Mouse (Mus musculus) testis, postnatal 10 days (tissue): ENCODE measurements at regions not wholly inside any gene's neighbourhood (a gene's known extent, or its start where the extent isn't known, plus 50 kb on each side); places are given as distances from the start of the nearest gene placed in this dataset.

Source experiments
- DNase-seq: peaks from one replicate; pipeline ENCODE4 v3.0.0; 2021; ENCODE audit warnings: low spot score

- no peak for DNase-seq
These were observed 85.3 kb downstream of the Tfap2a start for GRCm38 (mm10) chr13:40652916-40653315.

- DNase-seq = peak; percentile 60
These were observed 87.1 kb downstream of the Tfap2a start for GRCm38 (mm10) chr13:40651056-40651455.

DNA sequence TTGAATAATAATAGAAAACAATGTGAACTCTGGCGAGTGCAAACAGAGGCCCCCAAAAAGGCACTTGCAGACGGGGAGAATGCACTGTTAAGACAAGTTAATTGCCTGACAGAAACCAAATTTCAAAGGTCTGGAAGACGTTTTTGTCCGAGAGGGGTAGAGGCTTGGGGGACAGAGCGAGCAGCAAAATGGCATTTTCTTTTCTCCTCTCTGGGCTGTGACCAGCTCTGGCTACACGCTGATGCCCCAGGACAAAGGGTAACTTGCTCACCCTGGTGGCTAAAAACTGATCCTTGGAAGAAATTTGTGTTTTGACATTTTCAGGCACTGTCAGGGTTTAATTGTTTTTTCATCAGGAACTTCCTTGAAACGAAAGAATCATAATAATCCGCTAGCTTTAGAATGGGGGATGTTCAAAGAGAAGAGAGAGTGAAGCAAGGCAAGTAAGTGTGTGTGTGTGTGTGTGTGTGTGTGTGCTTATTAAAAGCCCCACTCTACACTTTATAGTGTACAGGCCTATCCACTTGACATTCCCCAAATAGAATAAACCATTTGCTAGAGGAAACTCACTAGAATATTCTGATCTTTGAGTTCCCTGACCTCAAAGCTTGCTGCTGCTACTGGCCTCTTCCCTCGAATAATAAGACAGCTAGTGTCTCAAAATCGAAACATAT lies 88.0 kb downstream of the Tfap2a start:
- DNase-seq = no peak

DNA sequence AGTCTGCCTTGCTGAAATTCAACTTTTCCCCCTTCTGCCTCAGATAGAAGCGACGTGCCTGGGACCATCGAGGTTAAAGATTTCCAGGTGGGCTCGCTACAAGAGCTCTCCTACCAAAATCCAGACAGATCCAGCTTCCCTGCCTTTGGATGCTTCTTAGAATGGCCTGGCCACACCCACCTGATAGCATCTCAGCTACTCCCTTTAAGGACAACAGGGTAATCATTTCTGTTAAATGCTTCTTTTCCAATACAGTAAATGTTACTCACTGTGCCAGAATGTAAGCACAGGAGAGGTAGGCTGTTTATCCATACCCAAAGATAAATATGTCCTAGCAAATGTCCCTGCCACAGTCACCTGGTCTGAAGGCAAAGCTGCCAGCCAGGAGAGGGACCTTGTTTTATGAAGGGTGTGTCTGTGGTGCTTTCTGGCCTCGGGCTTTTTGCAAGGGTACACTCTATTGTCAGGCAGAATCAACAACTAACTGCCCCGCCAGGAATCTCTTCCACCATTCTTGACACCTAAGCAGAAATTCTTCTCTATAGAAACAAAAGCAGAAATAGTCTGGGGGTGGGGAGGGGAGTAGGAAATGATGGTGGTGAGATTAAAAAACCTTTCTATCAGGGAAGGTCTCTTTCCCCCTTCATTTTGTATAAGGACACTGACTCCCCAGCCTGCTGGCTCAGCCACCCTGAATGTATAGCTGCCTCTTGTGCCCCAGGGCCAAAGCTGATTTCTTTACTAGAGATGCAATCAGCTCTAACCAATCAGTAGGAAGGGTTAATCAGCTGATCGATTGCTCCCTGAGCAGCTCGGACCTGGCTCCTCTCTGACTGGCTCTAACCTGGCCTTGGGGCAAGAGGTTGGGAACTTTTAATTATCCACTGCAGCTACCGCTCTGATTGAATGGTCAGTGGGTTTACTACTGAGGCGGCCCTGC lies 88.8 kb downstream of the Tfap2a start:
- no peak for DNase-seq

DNA sequence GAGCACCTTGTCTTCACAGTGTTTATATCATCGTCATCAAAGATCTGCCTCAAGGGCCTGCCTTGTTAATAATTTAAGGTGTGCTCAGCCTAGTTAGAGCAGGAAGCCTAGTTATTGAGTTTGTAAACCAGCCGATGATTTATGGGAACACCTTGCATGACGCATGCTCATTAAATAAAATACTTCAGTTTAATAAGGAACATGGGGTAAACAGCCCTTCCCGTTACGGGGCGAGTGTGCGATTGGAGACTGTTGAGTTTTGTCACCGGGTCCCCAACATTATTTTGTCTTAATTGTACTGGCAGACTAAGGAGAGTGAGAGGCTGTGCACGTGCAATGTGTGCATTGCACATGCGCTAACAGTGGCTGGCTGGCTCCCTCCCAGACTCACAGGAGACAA lies 92.0 kb downstream of the Tfap2a start:
- DNase-seq = no peak

- DNase-seq = no peak
These were observed 92.5 kb downstream of the Tfap2a start for GRCm38 (mm10) chr13:40645646-40646045.

DNA sequence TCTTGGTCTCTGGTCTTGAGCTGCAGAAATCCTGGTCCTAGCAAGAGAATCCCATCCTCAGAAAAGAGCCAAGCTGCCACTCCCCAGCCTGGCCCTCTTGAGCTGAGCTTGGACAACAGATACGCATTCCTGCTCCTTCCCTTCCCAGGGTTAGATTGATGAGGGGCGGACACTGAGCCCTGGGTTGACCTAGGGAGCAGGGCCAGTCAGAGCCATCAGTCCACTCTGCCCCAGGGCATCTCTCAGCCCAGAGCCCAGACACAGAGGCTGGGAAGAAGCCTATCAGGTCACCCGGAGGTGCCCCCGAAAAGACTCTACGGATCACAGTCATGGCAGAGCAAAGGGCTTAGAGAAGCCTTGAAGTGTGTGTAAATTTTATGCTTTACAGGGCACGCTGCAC lies 95.2 kb downstream of the Tfap2a start:
- no peak for DNase-seq

- no peak for DNase-seq
These were observed 100.9 kb downstream of the Tfap2a start for GRCm38 (mm10) chr13:40637269-40637668.

GRCm38 (mm10) chr13:40617881-40618280 lies 120.3 kb downstream of the Tfap2a start:
- DNase-seq = no peak

- DNase-seq = no peak
These were observed 129.7 kb downstream of the Tfap2a start for GRCm38 (mm10) chr13:40608526-40608925.

DNA sequence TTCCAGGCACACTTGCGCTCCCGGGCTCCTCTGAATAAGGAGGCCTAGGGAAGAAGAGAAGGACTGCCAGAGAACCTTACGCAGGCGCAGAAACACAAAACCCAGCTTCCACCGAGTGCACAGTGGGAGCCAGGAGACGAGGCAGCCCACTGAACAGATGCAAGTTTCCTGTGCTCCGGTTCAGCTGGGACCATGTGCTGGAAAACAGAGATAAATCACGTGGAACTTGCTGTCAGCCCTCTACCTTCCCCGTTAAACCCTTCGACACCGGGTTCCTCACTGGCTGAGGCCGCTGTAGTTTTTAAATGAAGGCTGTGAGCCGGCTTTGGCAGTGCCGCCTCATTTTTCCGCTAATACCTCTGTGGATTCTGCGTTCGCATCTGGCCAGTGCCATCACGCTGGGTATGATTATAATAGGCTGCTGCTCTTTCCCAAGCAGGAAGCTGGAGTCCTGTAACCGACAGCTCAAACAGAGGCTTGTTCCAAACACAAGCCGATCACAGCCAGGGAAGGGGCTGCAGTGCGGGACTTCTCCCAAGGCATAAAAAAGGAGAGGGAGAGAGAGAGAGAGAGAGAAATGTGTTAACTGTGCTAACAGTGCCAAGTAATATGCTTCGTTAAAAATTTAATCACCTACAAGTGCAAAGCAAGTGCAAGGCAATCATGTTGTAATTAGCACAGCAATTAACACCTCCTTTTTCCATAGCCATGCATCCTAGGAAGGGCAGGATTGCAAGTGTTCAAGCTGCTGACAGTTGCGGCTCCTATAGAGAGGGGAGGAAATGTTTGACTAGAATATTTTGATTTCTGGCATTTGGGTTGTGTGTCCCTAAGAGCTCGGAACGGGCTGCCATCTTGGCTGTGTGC lies 131.5 kb downstream of the Tfap2a start:
- no peak for DNase-seq

DNA sequence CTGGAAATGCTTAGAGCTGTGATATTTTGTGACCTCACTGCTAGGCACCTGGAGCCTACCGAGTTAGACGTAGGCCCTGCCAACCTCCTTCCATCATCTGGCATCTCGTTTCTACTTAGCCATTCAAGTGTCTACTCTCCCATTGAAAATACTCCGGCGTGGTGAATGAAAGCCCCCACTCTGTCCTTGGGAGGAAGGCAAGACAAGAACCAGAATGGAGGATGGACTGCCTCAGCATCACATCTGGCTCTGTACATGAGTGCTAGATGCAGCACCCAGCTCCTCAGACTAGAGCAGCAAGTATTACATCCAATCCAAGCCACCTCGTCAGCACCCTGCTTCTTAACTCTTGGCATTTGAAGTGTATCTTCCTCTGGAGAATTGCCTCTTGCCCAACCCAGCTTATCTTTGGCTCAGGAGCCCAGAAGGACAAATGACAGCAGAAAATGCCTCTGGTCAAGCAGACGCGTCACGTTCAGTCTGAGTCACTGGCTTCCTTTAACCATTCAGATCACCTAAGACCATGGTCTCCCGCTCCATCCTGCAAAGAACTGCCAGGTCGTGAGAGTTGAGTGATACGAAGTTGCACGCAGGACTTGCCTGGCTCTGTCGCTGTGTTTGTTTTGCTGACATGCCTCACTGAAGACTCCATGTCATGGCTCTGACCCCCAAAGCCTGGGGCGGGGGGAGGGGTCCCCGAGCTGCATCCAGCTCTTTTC lies 132.3 kb downstream of the Tfap2a start:
- DNase-seq = no peak

DNA sequence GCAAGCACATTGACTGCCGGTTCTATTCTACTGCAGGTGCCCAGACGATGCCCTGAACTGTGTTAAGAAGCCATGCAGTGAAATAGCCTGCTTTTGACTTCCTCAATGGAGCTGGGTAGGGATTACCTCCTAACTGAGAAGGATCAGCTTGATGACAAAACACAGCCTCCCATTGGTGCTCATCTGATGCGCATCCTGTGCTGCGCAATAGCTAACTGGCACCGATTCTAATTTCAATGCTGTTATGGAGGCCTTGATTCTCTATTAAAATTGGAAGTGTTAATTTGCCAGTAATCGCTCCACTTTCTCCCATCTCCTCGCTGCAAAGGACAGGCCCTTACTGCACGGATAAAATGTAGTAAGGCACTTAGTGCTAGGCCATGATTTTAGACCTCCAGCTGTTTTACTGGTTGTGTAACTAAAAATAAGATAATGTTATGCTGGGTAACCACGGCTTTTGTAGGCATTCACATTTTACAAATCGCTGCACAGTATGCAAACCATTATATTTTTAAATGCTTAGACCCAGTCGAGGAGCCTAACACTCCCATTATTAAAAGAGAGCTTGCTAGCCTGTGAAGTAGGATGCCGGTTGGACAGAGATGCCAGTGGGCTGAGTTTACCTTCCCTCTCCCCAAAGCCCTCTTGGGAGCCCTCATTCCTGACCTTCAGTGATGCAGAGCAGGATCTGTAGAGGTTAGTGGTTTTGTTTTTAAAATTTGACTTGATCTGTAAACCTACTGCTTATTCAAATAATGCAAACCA lies 163.0 kb downstream of the Tfap2a start:
- DNase-seq = no peak

GRCm38 (mm10) chr13:40569461-40569860 lies 168.7 kb downstream of the Tfap2a start:
- no peak for DNase-seq

- DNase-seq = no peak
These were observed 170.4 kb downstream of the Tfap2a start for GRCm38 (mm10) chr13:40567821-40568220.

- DNase-seq = no peak
These were observed 173.8 kb downstream of the Tfap2a start for GRCm38 (mm10) chr13:40564351-40564750.

DNA sequence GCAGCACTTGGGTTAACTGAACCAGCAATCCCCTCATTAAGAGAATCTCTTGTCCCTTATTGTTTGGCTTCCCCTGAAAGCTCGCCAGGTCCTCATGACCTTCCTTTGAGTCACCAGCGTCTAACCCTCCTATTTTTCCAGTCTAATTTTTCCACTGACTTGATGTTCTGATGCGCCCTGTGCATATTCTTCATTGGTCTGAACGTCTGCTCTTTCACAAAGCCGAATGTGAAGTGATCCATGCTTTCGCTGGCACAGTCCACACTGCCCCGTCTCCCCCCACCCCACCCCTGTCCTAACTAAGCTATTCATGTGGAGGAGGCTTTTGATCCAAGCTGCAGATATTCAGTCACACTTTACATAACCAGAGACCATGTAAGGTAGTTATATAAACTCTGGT lies 183.8 kb downstream of the Tfap2a start:
- no peak for DNase-seq

- DNase-seq = no peak
These were observed 164.3 kb upstream of the Ofcc1 start for GRCm38 (mm10) chr13:40525501-40525900.

DNA sequence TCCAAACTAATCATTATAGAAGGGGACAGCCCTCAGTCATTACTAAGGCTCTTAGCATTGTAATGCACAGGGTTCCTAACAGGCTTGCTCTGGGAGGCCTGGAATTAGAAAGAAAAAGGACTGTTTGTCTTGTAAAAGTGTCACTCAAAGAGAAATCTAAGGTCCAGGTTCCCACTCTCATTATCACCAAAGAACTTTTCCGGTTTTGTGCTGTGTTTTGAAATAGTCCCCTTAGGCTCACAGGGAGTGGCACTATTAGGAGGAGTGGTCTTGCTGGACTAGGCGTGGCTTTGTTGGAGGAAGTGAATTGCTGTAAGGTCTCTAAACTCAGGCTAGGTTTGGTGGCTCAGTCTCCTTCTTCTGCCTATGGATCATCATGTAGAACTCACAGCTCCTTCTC lies 161.9 kb upstream of the Ofcc1 start:
- DNase-seq = no peak

- no peak for DNase-seq
These were observed 156.9 kb upstream of the Ofcc1 start for GRCm38 (mm10) chr13:40518180-40518579.

DNA sequence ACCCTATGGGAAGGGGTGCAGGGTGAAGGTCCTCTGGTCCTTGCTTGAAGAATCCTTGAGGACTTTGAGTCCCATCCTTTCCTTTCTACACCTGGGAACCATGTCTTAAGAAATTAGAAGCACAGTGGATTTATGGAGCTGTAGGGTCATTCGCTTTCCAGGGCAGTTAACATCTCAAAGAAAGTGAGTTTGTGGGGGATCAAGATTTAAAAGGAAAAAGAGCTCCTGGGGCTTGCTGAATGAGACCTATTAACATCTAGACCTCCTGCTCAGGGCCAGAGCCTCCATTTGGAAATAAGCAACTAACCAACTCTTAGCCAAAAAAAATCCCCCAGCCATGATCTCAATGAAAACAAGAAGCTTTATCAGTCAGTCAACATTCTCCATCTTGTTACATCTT lies 148.0 kb upstream of the Ofcc1 start:
- DNase-seq = no peak
